Mouse (Mus musculus) intestine, embryonic 14.5 days (tissue): ENCODE measurements around the gene Rce1. TPM values are rescaled to one million over a fixed set of nuclear protein-coding genes. Genes with fewer than 3 reads are reported as not detected.
A peak's percentile ranks its signal among the peaks of the same experiment; 100 is the strongest.

ENCODE experiments used
- ATAC-seq: fragments of 200-750 bp; cut with Nextera tagmentation; replicated peaks from 2 replicates; pipeline ENCODE4 v1.8.0; 2017; ENCODE audit warnings: low read depth, moderate number of reproducible peaks, moderate TSS enrichment, moderate library complexity; ENCODE audit not compliant: low FRiP score, low TSS enrichment
- DNase-seq: peaks from one replicate; pipeline ENCODE4 v3.0.0-alpha.2; 2018; ENCODE audit warnings: low spot score
- H3K27ac ChIP-seq: fragments of 300-500 bp; sonication (generic); 2 replicates; pipeline ENCODE4 v1.5.1; 2014; ENCODE audit warnings: low read depth, mild to moderate bottlenecking, control low read depth
- H3K27me3 ChIP-seq: fragments of 300-500 bp; sonication (generic); replicated peaks from 2 replicates; pipeline ENCODE4 v1.6.1; 2014; ENCODE audit warnings: low read length, control low read depth; ENCODE audit not compliant: control insufficient read depth, insufficient read depth
- H3K36me3 ChIP-seq: fragments of 300-500 bp; sonication (generic); 2 replicates; pipeline ENCODE4 v1.6.1; 2014; ENCODE audit warnings: low read length, control low read depth; ENCODE audit not compliant: control insufficient read depth, insufficient read depth
- H3K4me1 ChIP-seq: fragments of 300-500 bp; sonication (generic); replicated peaks from 2 replicates; pipeline ENCODE4 v1.6.1; 2014; ENCODE audit warnings: low read length, control low read depth, mixed read lengths; ENCODE audit not compliant: control insufficient read depth, insufficient read depth
- H3K4me2 ChIP-seq: fragments of 300-500 bp; sonication (generic); 2 replicates; pipeline ENCODE4 v1.6.1; 2014; ENCODE audit warnings: low read length
- H3K4me3 ChIP-seq: fragments of 300-500 bp; sonication (generic); 2 replicates; pipeline ENCODE4 v1.5.1; 2014; ENCODE audit warnings: low read depth, low read length, control low read depth, mixed read lengths
- H3K9ac ChIP-seq: fragments of 300-500 bp; sonication (generic); 2 replicates; pipeline ENCODE4 v1.6.1; 2014; ENCODE audit warnings: mild to moderate bottlenecking, low read length
- H3K9me3 ChIP-seq: fragments of 300-500 bp; sonication (generic); 2 replicates; pipeline ENCODE4 v1.6.1; 2016; ENCODE audit warnings: low read length, control low read depth; ENCODE audit not compliant: control insufficient read depth
- WGBS: fragments of 180-500 bp; shearing (Covaris S2); extraction: QIAGEN DNeasy Blood & Tissue Kit; methylation state at CpG from one replicate; pipeline ENCODE4 v1.1.7; 2014; 5-methylcytosine and 5-hydroxymethylcytosine counted together
- polyA plus RNA-seq: library from polyadenylated mRNA; unstranded; fragments of >200 nt; fragmentation: Nextera tagmentation; extraction: Ambion mirVana; gene quantifications from 2 replicates; pipeline ENCODE4 v1.2.1, GENCODE M21; 2014

Rce1 gene
- polyA plus RNA-seq, 1 experiment from 2014 or later: 75.3 TPM

GRCm38 (mm10) chr19:4616546-4616945, 8.9 kb downstream of the Rce1 start:
- H3K4me1 ChIP-seq: peaks cover 8% of the 10 kb centered on the region
- H3K27me3 ChIP-seq: no peaks in the 10 kb centered on the region
- peaks cover 34% of the 10 kb centered on the region for H3K36me3 ChIP-seq
- peak overlapping the region; percentile 61; the same call in 1 of the 2 replicates for H3K4me2 ChIP-seq
- DNase-seq: no peak
- 33% methylated on average over 4 of the region's 4 CpGs for WGBS
- no peak overlapping the region for H3K4me3 ChIP-seq
- H3K9me3 ChIP-seq: no peaks in the 10 kb centered on the region
- no peak overlapping the region for H3K9ac ChIP-seq
- no peak overlapping the region for H3K27ac ChIP-seq
- ATAC-seq: no peak

GRCm38 (mm10) chr19:4615151-4616093, 10.0 kb downstream of the Rce1 start, which contains the start of gene Lrfn4:
Gene Lrfn4 (minus strand): TSS chr19:4615667.
- Histone ChIP-seq H3K9me3 (no peaks in the 10 kb centered on the region), H3K9ac (peak within 1 kb of the TSS; percentile 93), H3K4me1 (peaks cover 8% of the 10 kb centered on the region), H3K27ac (peak within 1 kb of the TSS; percentile 86), H3K36me3 (peaks cover 31% of the 10 kb centered on the region), H3K4me3 (peak within 1 kb of the TSS; percentile 83), H3K27me3 (no peaks in the 10 kb centered on the region), H3K4me2 (peak within 1 kb of the TSS; percentile 61)
- under 1% methylated on average over 76 of the region's 87 CpGs for WGBS
- DNase-seq: peak; percentile 93
- ATAC-seq: peak; percentile 95

DNA sequence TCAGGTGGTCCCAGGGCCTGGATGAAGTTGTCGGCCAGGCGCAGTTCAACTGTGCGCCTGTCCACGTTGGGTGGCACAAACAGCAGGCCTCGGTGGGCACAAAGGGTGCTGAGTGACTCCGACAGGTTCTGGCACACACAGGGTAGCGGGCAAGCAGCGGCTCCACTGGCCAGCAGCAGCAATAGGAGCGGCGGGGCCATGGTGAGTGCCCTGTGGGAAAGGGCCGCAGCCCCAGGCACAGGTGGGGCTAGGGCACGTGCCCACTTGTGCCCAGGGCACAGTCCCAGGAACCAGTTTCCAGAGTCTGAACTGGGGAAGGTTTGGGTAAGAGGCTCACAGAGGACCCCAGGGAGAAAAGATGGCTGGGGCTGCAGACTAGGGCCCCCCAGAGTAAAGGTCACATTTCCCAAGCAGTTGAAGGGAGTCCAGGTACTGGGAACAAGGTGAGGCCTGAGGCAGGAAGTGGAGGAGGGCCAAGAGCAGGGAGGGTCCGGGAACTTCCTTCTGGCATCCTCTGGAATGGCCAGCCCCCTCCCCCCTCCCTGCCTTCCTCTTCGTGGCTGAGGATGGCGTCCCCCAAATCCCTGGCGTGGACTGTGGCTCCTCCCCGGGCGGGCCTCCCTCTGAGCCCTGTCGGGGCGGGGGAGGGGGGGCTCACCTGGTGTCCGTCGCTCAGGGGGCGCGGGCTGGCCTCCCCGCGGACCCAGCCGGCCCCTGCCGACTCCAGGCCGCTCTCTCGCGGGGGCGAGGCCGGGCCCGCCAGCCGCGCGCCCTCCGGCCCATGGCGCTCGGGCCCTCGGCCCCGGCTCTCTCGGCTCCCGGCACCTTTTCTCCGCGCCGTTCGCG, 10.9 kb downstream of the Rce1 start:
- H3K4me1 ChIP-seq: peaks cover 8% of the 10 kb centered on the region
- DNase-seq (peak; percentile 74), ATAC-seq (peak; percentile 17; the same call in 1 of the 2 replicates)
- WGBS: 19% methylated on average over 46 of the region's 49 CpGs
- peak overlapping the region; percentile 93 for H3K9ac ChIP-seq
- H3K4me2 ChIP-seq: peak overlapping the region; percentile 61
- peak overlapping the region; percentile 86 for H3K27ac ChIP-seq
- peak overlapping the region; percentile 83 for H3K4me3 ChIP-seq
- peaks cover 31% of the 10 kb centered on the region for H3K36me3 ChIP-seq
- H3K27me3 ChIP-seq: no peaks in the 10 kb centered on the region
- H3K9me3 ChIP-seq: no peaks in the 10 kb centered on the region

DNA sequence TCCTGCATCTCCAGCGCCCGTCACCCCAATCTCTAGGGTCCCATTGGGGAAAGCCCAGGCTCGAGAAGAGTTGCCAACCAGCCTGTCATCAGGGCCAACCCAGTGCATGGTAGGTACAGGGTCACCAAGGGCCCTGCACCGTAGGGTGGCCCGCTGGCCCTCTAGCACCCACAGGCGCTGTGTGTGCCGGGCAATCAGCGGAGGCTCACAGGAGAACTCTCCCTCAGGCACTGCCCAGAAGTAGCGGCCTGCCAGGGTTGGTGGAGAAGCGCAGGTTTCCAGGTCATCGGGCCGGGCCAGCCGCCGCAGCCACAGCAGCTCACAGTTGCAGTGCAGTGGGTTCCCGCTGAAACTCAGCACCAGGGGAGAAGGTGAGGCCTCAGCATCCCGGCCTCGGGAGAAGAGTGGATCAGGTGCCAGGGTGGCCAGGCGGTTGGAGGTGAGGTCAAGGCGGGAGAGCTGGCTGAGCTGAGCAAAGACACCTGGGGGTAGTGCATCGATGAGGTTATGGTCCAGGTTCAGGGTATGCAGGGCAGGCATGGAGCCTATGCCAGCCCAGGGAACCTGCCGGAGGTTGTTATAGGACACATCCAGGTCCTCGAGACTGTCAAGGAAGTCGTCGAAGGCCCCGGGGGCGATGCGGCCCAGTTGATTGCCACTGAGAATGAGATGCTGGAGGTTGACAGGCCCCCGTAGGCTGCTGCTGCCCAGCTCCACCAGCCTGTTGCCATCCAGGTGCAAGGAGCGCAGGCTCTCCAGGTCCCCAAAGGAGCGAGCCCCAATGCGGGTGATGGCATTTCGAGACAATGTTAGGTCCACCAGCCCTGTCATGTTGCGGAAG, 11.8 kb downstream of the Rce1 start:
- DNase-seq (no peak), ATAC-seq (no peak)
- Histone ChIP-seq H3K4me2 (peak overlapping the region; percentile 61), H3K9ac (no peak overlapping the region), H3K9me3 (no peaks in the 10 kb centered on the region), H3K36me3 (peaks cover 31% of the 10 kb centered on the region), H3K4me3 (peak overlapping the region; percentile 83), H3K4me1 (peaks cover 8% of the 10 kb centered on the region), H3K27ac (no peak overlapping the region), H3K27me3 (no peaks in the 10 kb centered on the region)
- 89% methylated on average over 33 of the region's 33 CpGs for WGBS

- Histone ChIP-seq H3K4me3 (no peak overlapping the region), H3K9ac (no peak overlapping the region), H3K27me3 (no peaks in the 10 kb centered on the region), H3K9me3 (no peaks in the 10 kb centered on the region), H3K4me2 (no peak overlapping the region), H3K36me3 (peaks cover 31% of the 10 kb centered on the region), H3K4me1 (peaks cover 8% of the 10 kb centered on the region), H3K27ac (no peak overlapping the region)
- ATAC-seq: no peak
- 89% methylated on average over 19 of the region's 19 CpGs for WGBS
- DNase-seq: no peak
Observed at GRCm38 (mm10) chr19:4612181-4612961, 13.1 kb downstream of the Rce1 start.

GRCm38 (mm10) chr19:4610109-4610508, 15.3 kb downstream of the Rce1 start:
- no peak overlapping the region for H3K4me3 ChIP-seq
- ATAC-seq: no peak
- H3K36me3 ChIP-seq: peaks cover 31% of the 10 kb centered on the region
- no peak overlapping the region for H3K9ac ChIP-seq
- no peaks in the 10 kb centered on the region for H3K27me3 ChIP-seq
- no peak for DNase-seq
- H3K27ac ChIP-seq: no peak overlapping the region
- WGBS: 69% methylated on average over 4 of the region's 4 CpGs
- no peak overlapping the region for H3K4me2 ChIP-seq
- peaks cover 14% of the 10 kb centered on the region for H3K4me1 ChIP-seq
- no peaks in the 10 kb centered on the region for H3K9me3 ChIP-seq

DNA sequence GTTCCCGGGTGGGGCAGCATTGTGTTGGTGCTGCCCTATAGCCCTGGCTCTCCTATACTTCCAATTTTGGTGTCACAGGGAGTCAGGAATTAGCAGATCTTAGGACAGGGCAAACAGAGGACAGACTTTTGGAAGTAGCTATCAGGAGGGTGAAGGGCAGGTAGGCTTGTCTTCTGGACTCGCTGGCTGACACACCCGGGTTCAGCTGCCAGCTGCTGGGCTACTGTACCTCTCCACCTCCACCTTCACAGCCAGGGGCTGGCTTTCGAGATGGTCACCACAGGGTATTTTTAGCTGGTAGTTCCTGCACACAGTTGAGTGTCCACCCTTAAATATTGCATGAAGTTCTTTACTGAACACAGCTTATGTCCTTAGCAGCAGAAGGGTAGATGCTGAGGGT, 16.9 kb downstream of the Rce1 start:
- 77% methylated on average over 4 of the region's 4 CpGs for WGBS
- Histone ChIP-seq H3K4me2 (no peak overlapping the region), H3K9me3 (no peaks in the 10 kb centered on the region), H3K27ac (no peak overlapping the region), H3K4me1 (peaks cover 20% of the 10 kb centered on the region), H3K36me3 (peaks cover 24% of the 10 kb centered on the region), H3K4me3 (no peak overlapping the region), H3K9ac (no peak overlapping the region), H3K27me3 (no peaks in the 10 kb centered on the region)
- no peak for ATAC-seq
- no peak for DNase-seq
